Mouse (Mus musculus): Measurements from ENCODE around the gene Hist1h4a. TPM values are rescaled to one million over a fixed set of nuclear protein-coding genes. Genes with fewer than 3 reads are reported as not detected.
"Not testable (repeated sequence)": the region's sequence is repeated elsewhere in the genome, so short reads cannot be mapped to it uniquely, and the experiment has no call there.

Hist1h4a gene
- polyA plus RNA-seq, 1 experiment from 2014 or later, result 1.2 TPM

GRCm38 (mm10) chr13:23766772-23767171 lies 5.7 kb upstream of the Hist1h4a start:
- ATAC-seq (ENCODE audit: insufficient number of reproducible peaks, insufficient read depth, low FRiP score, low TSS enrichment, low read depth), result no peak
- Histone ChIP-seq H3K9me3 (no peaks in the 10 kb centered on the region), H3K27ac (no peak overlapping the region), H3K27me3 (no peaks in the 10 kb centered on the region), H3K4me3 (replicated peaks) (no peak overlapping the region), H3K36me3 (no peaks in the 10 kb centered on the region), H3K4me1 (replicated peaks) (peaks cover 16% of the 10 kb centered on the region), H3K4me2 (no peak overlapping the region), H3K9ac (replicated peaks) (no peak overlapping the region)

DNA sequence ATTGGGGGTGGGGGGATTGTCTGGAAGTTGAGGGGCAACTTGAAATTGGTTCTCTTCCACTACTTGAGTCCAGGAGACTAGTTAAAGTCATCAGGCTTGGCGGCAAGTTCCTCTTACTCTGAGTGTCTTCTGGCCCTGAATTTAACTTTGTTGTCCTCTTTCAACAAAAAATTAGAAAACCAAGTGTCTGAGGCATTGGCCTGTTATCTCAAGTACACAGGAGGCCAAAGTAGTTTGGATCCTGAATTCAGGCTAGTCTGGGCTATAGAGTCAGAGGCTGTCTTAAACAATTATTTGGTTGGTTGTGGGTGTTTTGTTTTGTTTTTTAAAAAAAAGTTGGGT lies 4.1 kb upstream of the Hist1h4a start:
- no peaks in the 10 kb centered on the region for H3K27me3 ChIP-seq
- peak overlapping the region; percentile 97; the same call in 1 of the 2 replicates for H3K27ac ChIP-seq
- H3K4me1 ChIP-seq (replicated peaks), result peaks cover 20% of the 10 kb centered on the region
- H3K36me3 ChIP-seq, result no peaks in the 10 kb centered on the region
- H3K9me3 ChIP-seq, result no peaks in the 10 kb centered on the region
- no peak for ATAC-seq (ENCODE audit: insufficient number of reproducible peaks, insufficient read depth, low FRiP score, low TSS enrichment, low read depth)
- peak overlapping the region; percentile 48; the same call in 1 of the 2 replicates for H3K4me3 ChIP-seq (replicated peaks)
- 65% methylated on average over 1 of the region's 1 CpGs for WGBS
- no peak overlapping the region for H3K9ac ChIP-seq (replicated peaks)
- H3K4me2 ChIP-seq, result peak overlapping the region; percentile 85; the same call in 1 of the 2 replicates

DNA sequence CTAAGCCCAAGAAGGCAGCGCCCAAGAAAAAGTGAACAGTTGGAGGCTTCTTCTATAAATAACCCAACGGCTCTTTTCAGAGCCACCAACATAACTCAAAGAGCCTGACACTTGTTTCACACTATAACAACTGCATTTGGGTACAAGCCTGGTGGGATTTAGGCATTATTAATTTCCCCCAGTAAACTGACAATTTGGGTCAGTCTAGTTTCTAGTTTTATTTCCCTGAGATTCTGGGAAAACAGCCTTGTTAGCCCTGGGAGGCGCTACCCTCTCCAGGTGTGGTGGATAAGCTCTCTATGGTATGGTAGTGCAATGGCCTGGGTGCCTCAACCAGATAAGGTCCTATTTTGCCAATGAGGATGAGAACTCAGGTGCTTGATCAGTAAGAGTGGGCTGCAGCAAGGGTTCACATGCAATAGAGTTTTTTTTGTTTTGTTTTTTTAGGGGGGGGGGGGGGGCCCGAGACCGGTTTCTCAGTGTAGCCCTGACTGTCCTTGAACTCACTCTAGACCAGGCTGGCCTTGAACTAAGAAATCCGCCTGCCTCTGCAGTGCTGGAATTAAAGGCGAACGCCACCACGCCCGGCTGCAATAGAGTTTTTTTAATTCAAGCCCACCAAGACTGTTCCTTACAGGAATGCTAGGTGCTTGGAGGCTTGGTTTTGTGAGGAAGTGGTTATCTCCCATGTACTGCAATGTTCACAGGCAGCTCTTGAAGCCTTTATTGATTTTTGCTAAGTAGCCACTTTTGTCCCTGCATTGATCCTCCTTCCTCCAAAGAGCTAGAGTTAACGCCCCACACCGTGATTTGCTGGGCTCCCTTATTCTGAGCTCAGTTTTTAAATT lies 3.5 kb upstream of the Hist1h4a start:
- whole genome bisulfite sequencing, result 33% methylated on average over 11 of the region's 12 CpGs
- H3K27ac ChIP-seq, result peak overlapping the region; percentile 97

DNA sequence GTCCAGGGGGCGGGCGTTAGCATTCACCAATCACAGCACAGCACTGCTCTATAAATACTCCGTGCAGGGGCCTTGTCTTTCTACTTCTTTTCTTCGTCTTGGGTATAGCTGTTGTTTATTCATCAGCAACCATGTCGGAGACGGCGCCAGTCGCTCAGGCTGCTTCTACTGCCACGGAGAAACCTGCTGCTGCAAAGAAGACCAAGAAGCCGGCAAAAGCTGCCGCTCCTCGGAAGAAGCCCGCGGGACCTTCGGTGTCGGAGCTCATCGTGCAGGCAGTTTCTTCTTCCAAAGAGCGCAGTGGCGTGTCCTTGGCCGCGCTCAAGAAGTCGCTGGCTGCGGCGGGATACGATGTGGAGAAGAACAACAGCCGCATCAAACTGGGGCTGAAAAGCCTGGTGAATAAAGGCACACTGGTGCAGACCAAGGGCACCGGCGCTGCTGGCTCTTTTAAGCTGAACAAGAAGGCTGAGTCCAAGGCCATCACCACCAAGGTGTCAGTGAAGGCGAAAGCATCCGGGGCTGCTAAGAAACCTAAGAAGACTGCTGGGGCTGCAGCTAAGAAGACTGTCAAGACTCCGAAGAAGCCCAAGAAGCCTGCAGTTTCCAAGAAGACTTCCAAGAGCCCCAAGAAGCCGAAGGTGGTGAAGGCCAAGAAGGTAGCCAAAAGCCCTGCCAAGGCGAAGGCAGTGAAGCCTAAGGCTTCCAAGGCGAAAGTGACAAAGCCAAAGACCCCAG lies 2.7 kb upstream of the Hist1h4a start, which contains the start of gene Hist1h1a:
TSS of gene Hist1h1a (plus strand) at position 81 of the 738 bp plus-strand sequence.
- H3K4me2 ChIP-seq, result peak within 1 kb of the TSS; percentile 85
- peak; percentile 64 for ATAC-seq (ENCODE audit: insufficient number of reproducible peaks, insufficient read depth, low FRiP score, low TSS enrichment, low read depth)
- no peaks in the 10 kb centered on the region for H3K36me3 ChIP-seq
- H3K4me1 ChIP-seq (replicated peaks), result peaks cover 25% of the 10 kb centered on the region
- peak within 1 kb of the TSS; percentile 48 for H3K4me3 ChIP-seq (replicated peaks)
- 3% methylated on average over 34 of the region's 34 CpGs for WGBS
- no peaks in the 10 kb centered on the region for H3K9me3 ChIP-seq
- no peaks in the 10 kb centered on the region for H3K27me3 ChIP-seq
- peak within 1 kb of the TSS; percentile 97 for H3K27ac ChIP-seq
- peak within 1 kb of the TSS; percentile 79 for H3K9ac ChIP-seq (replicated peaks)

More for the DNA sequence above, 3.5 kb upstream of the Hist1h4a start:
- peak overlapping the region; percentile 85 for H3K4me2 ChIP-seq
- no peaks in the 10 kb centered on the region for H3K36me3 ChIP-seq
- H3K4me3 ChIP-seq (replicated peaks), result peak overlapping the region; percentile 48
- H3K4me1 ChIP-seq (replicated peaks), result peaks cover 25% of the 10 kb centered on the region
- H3K9me3 ChIP-seq, result no peaks in the 10 kb centered on the region
- ATAC-seq (ENCODE audit: insufficient number of reproducible peaks, insufficient read depth, low FRiP score, low TSS enrichment, low read depth), result no peak
- no peaks in the 10 kb centered on the region for H3K27me3 ChIP-seq
- peak overlapping the region; percentile 79 for H3K9ac ChIP-seq (replicated peaks)

DNA sequence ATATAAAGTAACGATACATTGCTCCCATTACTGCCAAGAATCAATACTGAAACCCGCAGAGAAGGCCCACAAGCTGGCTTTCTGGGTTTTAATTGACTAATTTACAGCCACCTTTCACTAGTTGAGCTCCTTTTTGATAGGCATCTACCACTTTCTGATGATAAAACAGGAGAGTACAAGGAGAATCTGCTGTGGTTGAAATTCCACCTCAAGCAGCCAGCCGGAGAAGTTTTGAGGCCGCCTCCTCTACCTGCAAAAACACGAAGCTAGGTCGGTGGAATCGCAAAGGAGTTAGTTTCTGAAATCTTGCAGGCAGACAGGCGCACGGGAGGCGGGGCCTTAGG lies 2.2 kb upstream of the Hist1h4a start:
- Histone ChIP-seq H3K9ac (replicated peaks) (peak overlapping the region; percentile 51; the same call in 1 of the 2 replicates), H3K27ac (peak overlapping the region; percentile 97), H3K9me3 (no peaks in the 10 kb centered on the region), H3K4me1 (replicated peaks) (peaks cover 25% of the 10 kb centered on the region), H3K27me3 (no peaks in the 10 kb centered on the region), H3K4me2 (peak overlapping the region; percentile 85), H3K4me3 (replicated peaks) (peak overlapping the region; percentile 48), H3K36me3 (no peaks in the 10 kb centered on the region)
- WGBS, result under 1% methylated on average over 10 of the region's 10 CpGs
- no peak for ATAC-seq (ENCODE audit: insufficient number of reproducible peaks, insufficient read depth, low FRiP score, low TSS enrichment, low read depth)

GRCm38 (mm10) chr13:23761871-23762821 lies 1.1 kb upstream of the Hist1h4a start, which contains the start of gene Hist1h3a:
Gene Hist1h3a, minus strand, starts transcription at chr13:23762386.
- not testable (repeated sequence) for H3K9me3 ChIP-seq, H3K36me3 ChIP-seq, H3K27me3 ChIP-seq
- Histone ChIP-seq H3K9ac (replicated peaks) (peak within 1 kb of the TSS; percentile 71), H3K4me3 (replicated peaks) (peak within 1 kb of the TSS; percentile 48), H3K4me2 (peak within 1 kb of the TSS; percentile 85), H3K4me1 (replicated peaks) (peaks cover 30% of the 10 kb centered on the region), H3K27ac (peak within 1 kb of the TSS; percentile 97)
- peak; percentile 72 for ATAC-seq (ENCODE audit: insufficient number of reproducible peaks, insufficient read depth, low FRiP score, low TSS enrichment, low read depth)
- WGBS, result under 1% methylated on average over 34 of the region's 52 CpGs

DNA sequence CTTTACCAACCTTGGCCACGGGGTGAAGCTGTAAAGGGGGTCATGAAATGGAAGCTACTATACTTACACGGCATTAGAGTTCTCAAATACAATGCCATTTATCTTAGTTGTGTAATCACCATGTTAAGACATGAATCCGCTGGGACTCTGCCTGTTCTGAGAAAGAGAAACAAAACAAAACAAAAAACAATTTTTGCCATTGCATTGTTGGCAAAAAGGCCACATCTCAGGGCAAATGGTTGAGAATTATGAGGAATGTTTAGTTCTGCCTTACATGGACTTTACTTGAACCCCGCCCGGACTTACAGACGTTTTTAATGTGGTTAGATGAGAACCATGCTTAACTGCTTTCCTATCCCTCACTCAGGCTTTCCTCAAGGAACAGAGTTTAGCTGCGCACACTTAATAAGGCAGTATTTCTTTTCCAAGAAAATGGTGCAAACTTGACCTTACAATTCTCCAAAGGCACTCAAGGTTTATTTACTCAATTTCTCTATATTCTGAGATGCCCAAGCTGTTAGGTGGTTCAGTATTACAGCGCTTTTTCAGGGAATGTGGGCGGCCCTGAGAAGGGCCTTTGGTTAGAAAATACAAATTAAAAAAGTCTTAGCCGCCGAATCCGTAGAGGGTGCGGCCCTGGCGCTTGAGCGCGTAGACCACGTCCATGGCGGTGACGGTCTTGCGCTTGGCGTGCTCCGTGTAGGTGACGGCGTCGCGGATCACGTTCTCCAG lies 624 bp downstream of the Hist1h4a start:
- Histone ChIP-seq H3K9me3 (no peaks in the 10 kb centered on the region), H3K36me3 (no peaks in the 10 kb centered on the region), H3K4me2 (peak overlapping the region; percentile 85), H3K4me3 (replicated peaks) (peak overlapping the region; percentile 48), H3K27me3 (no peaks in the 10 kb centered on the region), H3K9ac (replicated peaks) (peak overlapping the region; percentile 65), H3K4me1 (replicated peaks) (peaks cover 30% of the 10 kb centered on the region), H3K27ac (peak overlapping the region; percentile 97)
- ATAC-seq (ENCODE audit: insufficient number of reproducible peaks, insufficient read depth, low FRiP score, low TSS enrichment, low read depth), result no peak
- WGBS, result 1% methylated on average over 22 of the region's 27 CpGs

- no peaks in the 10 kb centered on the region for H3K36me3 ChIP-seq
- H3K27ac ChIP-seq, result peak overlapping the region; percentile 97
- no peaks in the 10 kb centered on the region for H3K27me3 ChIP-seq
- ATAC-seq (ENCODE audit: insufficient number of reproducible peaks, insufficient read depth, low FRiP score, low TSS enrichment, low read depth), result no peak
- WGBS, result 83% methylated on average over 1 of the region's 1 CpGs
- peak overlapping the region; percentile 85 for H3K4me2 ChIP-seq
- no peaks in the 10 kb centered on the region for H3K9me3 ChIP-seq
- peak overlapping the region; percentile 48 for H3K4me3 ChIP-seq (replicated peaks)
- H3K9ac ChIP-seq (replicated peaks), result peak overlapping the region; percentile 65; the same call in 1 of the 2 replicates
- H3K4me1 ChIP-seq (replicated peaks), result peaks cover 28% of the 10 kb centered on the region
Observed at GRCm38 (mm10) chr13:23759916-23760239, 1.2 kb downstream of the Hist1h4a start.

DNA sequence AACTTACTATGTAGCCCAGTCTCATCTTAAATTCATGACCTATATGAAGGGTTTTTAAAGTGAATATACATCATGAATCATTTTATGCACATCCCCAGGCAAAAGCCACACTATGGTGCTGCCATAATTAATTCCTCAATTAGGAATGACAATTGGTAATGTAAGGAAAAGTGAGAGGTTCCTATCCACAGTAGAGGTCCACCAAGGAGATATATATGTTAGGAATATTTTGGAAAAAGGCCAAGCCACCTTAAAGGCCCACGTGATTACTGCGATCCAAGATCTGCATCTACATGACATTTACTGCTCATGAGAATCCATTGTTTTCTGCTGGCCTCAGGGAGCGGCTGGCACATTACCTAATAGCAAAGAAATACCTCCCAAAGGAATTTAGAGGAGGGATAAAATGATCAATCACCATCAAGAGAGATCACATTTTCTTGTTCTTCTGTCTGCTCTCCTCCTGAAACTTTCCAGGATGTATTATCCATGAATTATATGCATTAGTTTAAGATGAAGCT lies 1.7 kb downstream of the Hist1h4a start:
- 80% methylated on average over 3 of the region's 3 CpGs for WGBS
- Histone ChIP-seq H3K9me3 (no peaks in the 10 kb centered on the region), H3K9ac (replicated peaks) (no peak overlapping the region), H3K27ac (no peak overlapping the region), H3K36me3 (no peaks in the 10 kb centered on the region), H3K27me3 (no peaks in the 10 kb centered on the region), H3K4me3 (replicated peaks) (no peak overlapping the region), H3K4me2 (no peak overlapping the region), H3K4me1 (replicated peaks) (peaks cover 22% of the 10 kb centered on the region)
- ATAC-seq (ENCODE audit: insufficient number of reproducible peaks, insufficient read depth, low FRiP score, low TSS enrichment, low read depth), result no peak

GRCm38 (mm10) chr13:23757921-23758320 lies 3.1 kb downstream of the Hist1h4a start:
- 51% methylated on average over 3 of the region's 3 CpGs for WGBS
- ATAC-seq (ENCODE audit: insufficient number of reproducible peaks, insufficient read depth, low FRiP score, low TSS enrichment, low read depth), result no peak
- no peak overlapping the region for H3K9ac ChIP-seq (replicated peaks)
- H3K27ac ChIP-seq, result peak overlapping the region; percentile 78
- H3K9me3 ChIP-seq, result no peaks in the 10 kb centered on the region
- H3K4me2 ChIP-seq, result peak overlapping the region; percentile 79
- no peaks in the 10 kb centered on the region for H3K36me3 ChIP-seq
- H3K4me3 ChIP-seq (replicated peaks), result no peak overlapping the region
- H3K27me3 ChIP-seq, result no peaks in the 10 kb centered on the region
- H3K4me1 ChIP-seq (replicated peaks), result peaks cover 17% of the 10 kb centered on the region

Data from limb, embryonic 12.5 days (tissue).